Comparison of ENCODE assay signal across 10 mouse cellular contexts in genomic region chr1:133168318-133169060, GRCm38 (mm10). TPM values are rescaled to one million over a fixed set of nuclear protein-coding genes. Genes with fewer than 3 reads are reported as not detected.
DNase-seq lines count a peak whose midpoint lies in the region; ATAC-seq lines count a peak whose summit lies in the region.
"Had no signal": no experiment of that assay in that cellular context is flagged by ENCODE, and none has a peak within 500 bp of the region (broad histone marks: within the 10 kb centered on the region; RNA-seq: fewer than 3 reads in every experiment).

No protein-coding gene starts in this region.

- H3K9me3 ChIP-seq in hindbrain, embryonic 10.5 days: no peaks in the 10 kb centered on the region
- H3K9me3 ChIP-seq in hindbrain, embryonic 16.5 days (ENCODE audit: control insufficient read depth, low read length): no peaks in the 10 kb centered on the region
- no peaks in the 10 kb centered on the region for H3K9me3 ChIP-seq in neural tube, embryonic 13.5 days
- H3K9me3 ChIP-seq in neural tube, embryonic 15.5 days (replicated peaks): no peaks in the 10 kb centered on the region
- H3K9me3 ChIP-seq in limb, embryonic 13.5 days: no peaks in the 10 kb centered on the region
- H3K9me3 ChIP-seq: G1E had no signal

- H3K4me3 ChIP-seq in hindbrain, embryonic 10.5 days: peak overlapping the region; percentile 14
- no peak overlapping the region for H3K4me3 ChIP-seq in hindbrain, embryonic 16.5 days (ENCODE audit: low read length)
- no peak overlapping the region for H3K4me3 ChIP-seq in neural tube, embryonic 13.5 days
- H3K4me3 ChIP-seq in neural tube, embryonic 15.5 days (replicated peaks): no peak overlapping the region
- no peak overlapping the region for H3K4me3 ChIP-seq in limb, embryonic 13.5 days
- H3K4me3 ChIP-seq: myocyte had no signal

- H3K9ac ChIP-seq in hindbrain, embryonic 16.5 days (ENCODE audit: low read depth, low read length): no peak overlapping the region
- no peak overlapping the region for H3K9ac ChIP-seq in neural tube, embryonic 13.5 days
- H3K9ac ChIP-seq in neural tube, embryonic 15.5 days (replicated peaks): no peak overlapping the region
- no peak overlapping the region for H3K9ac ChIP-seq in limb, embryonic 13.5 days

- peak; percentile 30 for DNase-seq in hindbrain, embryonic 10.5 days (ENCODE audit: low spot score)
- DNase-seq in cerebellum, postnatal 10 days: no peak
- DNase-seq in right cerebral cortex, postnatal 14 days: no peak
- no peak for DNase-seq in cerebellum, adult 11-12 months

- 48% methylated on average over 19 of the region's 19 CpGs for WGBS in hindbrain, embryonic 10.5 days
- WGBS in hindbrain, embryonic 16.5 days: 29% methylated on average over 19 of the region's 19 CpGs
- 42% methylated on average over 19 of the region's 19 CpGs for WGBS in neural tube, embryonic 13.5 days
- WGBS in neural tube, embryonic 15.5 days: 50% methylated on average over 19 of the region's 19 CpGs
- WGBS in limb, embryonic 13.5 days: 47% methylated on average over 19 of the region's 19 CpGs

- H3K36me3 ChIP-seq in hindbrain, embryonic 10.5 days: no peaks in the 10 kb centered on the region
- no peaks in the 10 kb centered on the region for H3K36me3 ChIP-seq in hindbrain, embryonic 16.5 days (ENCODE audit: control insufficient read depth, insufficient read depth, low read length)
- H3K36me3 ChIP-seq in neural tube, embryonic 13.5 days: no peaks in the 10 kb centered on the region
- no peaks in the 10 kb centered on the region for H3K36me3 ChIP-seq in neural tube, embryonic 15.5 days
- no peaks in the 10 kb centered on the region for H3K36me3 ChIP-seq in limb, embryonic 13.5 days
- H3K36me3 ChIP-seq: G1E had no signal

- no peak for ATAC-seq in hindbrain, embryonic 16.5 days
- no peak for ATAC-seq in neural tube, embryonic 13.5 days (ENCODE audit: low read depth)
- no peak for ATAC-seq in neural tube, embryonic 15.5 days (ENCODE audit: low FRiP score)
- no peak for ATAC-seq in limb, embryonic 13.5 days (ENCODE audit: low FRiP score, low read depth)

- peaks cover 84% of the 10 kb centered on the region for H3K27me3 ChIP-seq in hindbrain, embryonic 10.5 days (ENCODE audit: insufficient read depth, poor library complexity, severe bottlenecking)
- H3K27me3 ChIP-seq in hindbrain, embryonic 16.5 days (replicated peaks; ENCODE audit: control insufficient read depth, insufficient read depth, low read length): peaks cover 10% of the 10 kb centered on the region
- H3K27me3 ChIP-seq in neural tube, embryonic 13.5 days: peaks cover 55% of the 10 kb centered on the region
- H3K27me3 ChIP-seq in neural tube, embryonic 15.5 days (replicated peaks): peaks cover 31% of the 10 kb centered on the region
- peaks cover 70% of the 10 kb centered on the region for H3K27me3 ChIP-seq in limb, embryonic 13.5 days

- no peak overlapping the region for H3K4me2 ChIP-seq in hindbrain, embryonic 16.5 days (ENCODE audit: low read length)
- H3K4me2 ChIP-seq in neural tube, embryonic 13.5 days: 0 out of 2 replicates have a peak overlapping the region, but pooled peaks have one; percentile 5
- H3K4me2 ChIP-seq in neural tube, embryonic 15.5 days: no peak overlapping the region
- 0 out of 2 replicates have a peak overlapping the region, but pooled peaks have one; percentile 11 for H3K4me2 ChIP-seq in limb, embryonic 13.5 days (replicated peaks)

- H3K27ac ChIP-seq in hindbrain, embryonic 10.5 days: 0 out of 2 replicates have a peak overlapping the region, but pooled peaks have one; percentile 36
- no peak overlapping the region for H3K27ac ChIP-seq in hindbrain, embryonic 16.5 days (ENCODE audit: low read depth, low read length)
- H3K27ac ChIP-seq in neural tube, embryonic 13.5 days (replicated peaks): no peak overlapping the region
- H3K27ac ChIP-seq in neural tube, embryonic 15.5 days (replicated peaks): no peak overlapping the region
- no peak overlapping the region for H3K27ac ChIP-seq in limb, embryonic 13.5 days

- peaks cover 34% of the 10 kb centered on the region for H3K4me1 ChIP-seq in hindbrain, embryonic 10.5 days (replicated peaks)
- peaks cover 16% of the 10 kb centered on the region for H3K4me1 ChIP-seq in hindbrain, embryonic 16.5 days (ENCODE audit: control insufficient read depth, insufficient read depth, low read depth, low read length)
- peaks cover 23% of the 10 kb centered on the region for H3K4me1 ChIP-seq in neural tube, embryonic 13.5 days (replicated peaks)
- H3K4me1 ChIP-seq in neural tube, embryonic 15.5 days: peaks cover 32% of the 10 kb centered on the region
- peaks cover 18% of the 10 kb centered on the region for H3K4me1 ChIP-seq in limb, embryonic 13.5 days

RNA-seq across cellular contexts. Expression of gene Plekha6, which starts 4.5 kb away (rescaled TPM):
- polyA plus RNA-seq in hindbrain, embryonic 10.5 days (2016; fragmentation: Nextera tagmentation; extraction: Ambion mirVana): 8.8 and 17.4 TPM in 2 replicates
- polyA plus RNA-seq in hindbrain, embryonic 16.5 days (2015; fragmentation: Nextera tagmentation; extraction: Ambion mirVana): 15.0 TPM in 2 replicates
- 25.8 and 27.4 TPM in 2 replicates for polyA plus RNA-seq in neural tube, embryonic 13.5 days (2015; fragmentation: Nextera tagmentation; extraction: Ambion mirVana)
- polyA plus RNA-seq in neural tube, embryonic 15.5 days (2015; fragmentation: Nextera tagmentation; extraction: Ambion mirVana): 17.1 and 20.5 TPM in 2 replicates
- 1.7 and 2.6 TPM in 2 replicates for polyA plus RNA-seq in limb, embryonic 13.5 days (2015; fragmentation: Nextera tagmentation; extraction: Ambion mirVana)

RNA-seq across cellular contexts. Expression of gene Ppp1r15b, which starts 37.5 kb away (rescaled TPM):
- polyA plus RNA-seq in hindbrain, embryonic 10.5 days (2016; fragmentation: Nextera tagmentation; extraction: Ambion mirVana): 46.2 and 54.6 TPM in 2 replicates
- polyA plus RNA-seq in hindbrain, embryonic 16.5 days (2015; fragmentation: Nextera tagmentation; extraction: Ambion mirVana): 22.2 and 29.1 TPM in 2 replicates
- polyA plus RNA-seq in neural tube, embryonic 13.5 days (2015; fragmentation: Nextera tagmentation; extraction: Ambion mirVana): 27.8 and 30.8 TPM in 2 replicates
- polyA plus RNA-seq in neural tube, embryonic 15.5 days (2015; fragmentation: Nextera tagmentation; extraction: Ambion mirVana): 23.4 and 25.4 TPM in 2 replicates
- 31.9 and 35.9 TPM in 2 replicates for polyA plus RNA-seq in limb, embryonic 13.5 days (2015; fragmentation: Nextera tagmentation; extraction: Ambion mirVana)

Comparison
In these comparisons a context has a peak if more than half of its experiments do, and no peak if none do; other contexts are left out.
1. H3K4me2 ChIP-seq: peak in neural tube, embryonic 13.5 days (single experiment) and limb, embryonic 13.5 days (single experiment); none in hindbrain, embryonic 16.5 days (single experiment) and neural tube, embryonic 15.5 days (single experiment).